In the genomic region with DNA sequence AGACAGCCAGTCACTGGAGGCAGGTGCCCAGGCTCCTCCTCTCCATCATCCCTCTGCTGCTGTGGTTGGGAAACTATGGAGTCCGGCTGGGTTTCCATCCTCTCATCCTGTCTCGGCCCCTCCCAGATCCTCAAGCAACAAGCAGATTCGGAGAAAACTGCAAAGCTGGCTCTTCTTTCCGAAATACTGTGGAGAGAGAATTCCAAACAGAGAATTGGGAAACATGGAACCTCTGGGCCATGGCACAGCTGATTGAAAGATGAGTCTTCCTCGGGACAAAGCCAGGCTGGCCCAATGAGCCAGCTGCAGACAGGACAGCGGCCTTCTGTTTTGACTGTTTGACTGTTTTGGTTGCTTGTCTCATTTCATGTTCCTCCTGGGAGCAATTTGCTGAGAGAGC, we compare ENCODE assay signal across 24 mouse cellular contexts. TPM values are rescaled to one million over a fixed set of nuclear protein-coding genes. Genes with fewer than 3 reads are reported as not detected.
DNase-seq lines count a peak whose midpoint lies in the region; ATAC-seq and TF ChIP-seq lines count a peak whose summit lies in the region.
"Had no signal": no experiment of that assay in that cellular context is flagged by ENCODE, and none has a peak within 500 bp of the region (broad histone marks: within the 10 kb centered on the region; RNA-seq: fewer than 3 reads in every experiment).

No protein-coding gene starts in this region.

- intact Hi-C loops in heart, postnatal 10 days (cut with DNase I), result no loop called here
- intact Hi-C loops in heart, postnatal 36 days (cut with DNase I), result no loop called here

- TF ChIP-seq CTCF in lung, postnatal 0 days (IDR thresholded peaks at IDR 0.05), result no peak

- no peak overlapping the region for H3K9ac ChIP-seq in lung, postnatal 0 days (replicated peaks; ENCODE audit: low read depth)
- H3K9ac ChIP-seq: limb, embryonic 15.5 days; liver, postnatal 0 days; midbrain, embryonic 12.5 days had no signal

- H3K27ac ChIP-seq in lung, postnatal 0 days (ENCODE audit: low read length), result no peak overlapping the region
- H3K27ac ChIP-seq: limb, embryonic 15.5 days; macrophage; midbrain, embryonic 12.5 days had no signal

- no peaks in the 10 kb centered on the region for H3K27me3 ChIP-seq in lung, postnatal 0 days (replicated peaks; ENCODE audit: insufficient read depth, low read length)
- H3K27me3 ChIP-seq: limb, embryonic 15.5 days; midbrain, embryonic 12.5 days had no signal

- no peak overlapping the region for H3K4me2 ChIP-seq in lung, postnatal 0 days (replicated peaks; ENCODE audit: low read depth, low read length)
- H3K4me2 ChIP-seq: limb, embryonic 15.5 days; midbrain, embryonic 12.5 days had no signal

- H3K4me3 ChIP-seq in lung, postnatal 0 days (ENCODE audit: low read depth, low read length), result no peak overlapping the region
- H3K4me3 ChIP-seq: limb, embryonic 15.5 days; midbrain, embryonic 12.5 days; myocyte had no signal

- TF ChIP-seq EP300 in lung, postnatal 0 days (IDR thresholded peaks at IDR 0.05), result no peak

- peak; percentile 32 to 44 for DNase-seq in heart, postnatal 10 days
- no peak for DNase-seq in heart, postnatal 4 days
- DNase-seq in lung, postnatal 36 days, result peak; percentile 5
- DNase-seq in lung, postnatal 0 days (ENCODE audit: low spot score), result no peak
- DNase-seq in fibroblast of lung, adult 2 months (ENCODE audit: low read depth), result peak; percentile 54
- DNase-seq in heart, postnatal 36 days, result peak; percentile 20 to 24
- no peak for DNase-seq in cerebellum, adult 11 months
- DNase-seq in urinary bladder, postnatal 10 days (ENCODE audit: low spot score), result no peak
- DNase-seq: adrenal gland, postnatal 25 days; cerebellum, adult 9-10 months; kidney, postnatal 25 days; layer of hippocampus, adult 9-11 months; liver, postnatal 0 days; right cerebral cortex, postnatal 4 days; thymus, postnatal 4 days had no signal

- no peaks in the 10 kb centered on the region for H3K4me1 ChIP-seq in lung, postnatal 0 days (ENCODE audit: insufficient read depth, low read depth, low read length)
- H3K4me1 ChIP-seq: midbrain, embryonic 12.5 days had no signal

- no peaks in the 10 kb centered on the region for H3K36me3 ChIP-seq in lung, postnatal 0 days (ENCODE audit: insufficient read depth, low read length)
- H3K36me3 ChIP-seq: limb, embryonic 15.5 days; midbrain, embryonic 12.5 days had no signal

- no peak for ATAC-seq in lung, postnatal 0 days
- ATAC-seq: activated CD4-positive, CD25-positive, alpha-beta regulatory T cell, adult 4 months; forebrain, embryonic 16.5 days; inflammation-experienced regulatory T-cells, adult 6 months; liver, postnatal 0 days; Patski had no signal

- no peaks in the 10 kb centered on the region for H3K9me3 ChIP-seq in lung, postnatal 0 days (ENCODE audit: low read length)
- H3K9me3 ChIP-seq: limb, embryonic 15.5 days; midbrain, embryonic 12.5 days had no signal

- 62% methylated on average over 6 of the region's 6 CpGs for WGBS in lung, postnatal 0 days

RNA-seq across cellular contexts. Expression of a gene that starts 23.3 kb away (rescaled TPM):
- total RNA-seq in heart, postnatal 10 days (2021), result 1 to 10 TPM; 1.4 to 1.5 TPM
- total RNA-seq in heart, postnatal 4 days (2021), result 1 to 10 TPM in 1 of 2 experiments, under 1 TPM in 1; 0.98 to 1.1 TPM
- polyA plus RNA-seq in lung, postnatal 0 days (2015; fragmentation: Nextera tagmentation; extraction: Ambion mirVana), result 0.18 and 0.35 TPM in 2 replicates
- 1 to 10 TPM; 1.4 to 2.1 TPM for total RNA-seq in heart, postnatal 36 days (2021)
- total RNA-seq: neutrophil, adult 5-6 weeks had no signal
- polyA plus RNA-seq: macrophage had no signal

Comparison
In these comparisons a context has a peak if more than half of its experiments do, and no peak if none do; other contexts are left out.
1. DNase-seq: peak in heart, postnatal 10 days (2 of 2), lung, postnatal 36 days (single experiment), fibroblast of lung, adult 2 months (single experiment) and heart, postnatal 36 days (2 of 2); none in heart, postnatal 4 days (single experiment), lung, postnatal 0 days (single experiment), cerebellum, adult 11 months (single experiment) and urinary bladder, postnatal 10 days (single experiment).